In genomic region chr11:80808551-80809070, GRCm38 (mm10) we compare ENCODE assay signal across 9 mouse cellular contexts. TPM values are rescaled to one million over a fixed set of nuclear protein-coding genes. Genes with fewer than 3 reads are reported as not detected.
DNase-seq lines count a peak whose midpoint lies in the region; ATAC-seq lines count a peak whose summit lies in the region.
"Had no signal": no experiment of that assay in that cellular context is flagged by ENCODE, and none has a peak within 500 bp of the region (broad histone marks: within the 10 kb centered on the region; RNA-seq: fewer than 3 reads in every experiment).

No protein-coding gene starts in this region.

- no peak overlapping the region for H3K9ac ChIP-seq in midbrain, embryonic 11.5 days (ENCODE audit: low read length)
- no peak overlapping the region for H3K9ac ChIP-seq in midbrain, embryonic 14.5 days (replicated peaks; ENCODE audit: low read length)
- no peak overlapping the region for H3K9ac ChIP-seq in liver, embryonic 11.5 days (ENCODE audit: low read depth, low read length)
- H3K9ac ChIP-seq in stomach, embryonic 15.5 days, result no peak overlapping the region
- H3K9ac ChIP-seq: lung, embryonic 15.5 days had no signal

- no peaks in the 10 kb centered on the region for H3K27me3 ChIP-seq in midbrain, embryonic 11.5 days (ENCODE audit: control insufficient read depth, insufficient read depth, low read length)
- H3K27me3 ChIP-seq in midbrain, embryonic 14.5 days (ENCODE audit: control insufficient read depth, insufficient read depth, low read length), result no peaks in the 10 kb centered on the region
- H3K27me3 ChIP-seq in liver, embryonic 11.5 days (replicated peaks; ENCODE audit: control insufficient read depth, insufficient read depth, low read length), result peaks cover 37% of the 10 kb centered on the region
- H3K27me3 ChIP-seq in stomach, embryonic 15.5 days (replicated peaks), result no peaks in the 10 kb centered on the region
- H3K27me3 ChIP-seq: lung, embryonic 15.5 days had no signal

- WGBS in midbrain, embryonic 11.5 days, result 70% methylated on average over 6 of the region's 6 CpGs
- 80% methylated on average over 6 of the region's 6 CpGs for WGBS in midbrain, embryonic 14.5 days
- WGBS in liver, embryonic 11.5 days, result 56% methylated on average over 6 of the region's 6 CpGs
- WGBS in stomach, embryonic 15.5 days, result 56% methylated on average over 6 of the region's 6 CpGs

- peaks cover 13% of the 10 kb centered on the region for H3K4me1 ChIP-seq in midbrain, embryonic 11.5 days (ENCODE audit: control insufficient read depth, insufficient read depth, low read length)
- peaks cover 15% of the 10 kb centered on the region for H3K4me1 ChIP-seq in midbrain, embryonic 14.5 days (ENCODE audit: control insufficient read depth, insufficient read depth, low read length)
- H3K4me1 ChIP-seq in liver, embryonic 11.5 days (replicated peaks; ENCODE audit: control insufficient read depth, insufficient read depth, low read length), result peaks cover 11% of the 10 kb centered on the region
- H3K4me1 ChIP-seq in stomach, embryonic 15.5 days, result peaks cover 8% of the 10 kb centered on the region; the same call in 1 of the 2 replicates

- H3K36me3 ChIP-seq in midbrain, embryonic 11.5 days (ENCODE audit: control insufficient read depth, insufficient read depth, low read length), result no peaks in the 10 kb centered on the region; the same call in 1 of the 2 replicates
- no peaks in the 10 kb centered on the region for H3K36me3 ChIP-seq in midbrain, embryonic 14.5 days (ENCODE audit: control insufficient read depth, insufficient read depth, low read length)
- no peaks in the 10 kb centered on the region for H3K36me3 ChIP-seq in liver, embryonic 11.5 days (ENCODE audit: control insufficient read depth, insufficient read depth, low read length)
- peaks cover 5% of the 10 kb centered on the region; the same call in 1 of the 2 replicates for H3K36me3 ChIP-seq in stomach, embryonic 15.5 days

- H3K4me2 ChIP-seq in midbrain, embryonic 11.5 days, result no peak overlapping the region
- H3K4me2 ChIP-seq in midbrain, embryonic 14.5 days (ENCODE audit: low read length), result no peak overlapping the region
- H3K4me2 ChIP-seq in liver, embryonic 11.5 days, result no peak overlapping the region
- no peak overlapping the region for H3K4me2 ChIP-seq in stomach, embryonic 15.5 days

- H3K4me3 ChIP-seq in midbrain, embryonic 11.5 days (ENCODE audit: low read depth, low read length), result no peak overlapping the region
- no peak overlapping the region for H3K4me3 ChIP-seq in midbrain, embryonic 14.5 days (replicated peaks; ENCODE audit: low read depth, low read length)
- H3K4me3 ChIP-seq in liver, embryonic 11.5 days (ENCODE audit: low read depth, low read length), result no peak overlapping the region
- H3K4me3 ChIP-seq in stomach, embryonic 15.5 days (replicated peaks), result no peak overlapping the region
- H3K4me3 ChIP-seq: lung, embryonic 15.5 days had no signal

- DNase-seq in midbrain, embryonic 11.5 days (ENCODE audit: low spot score, missing footprints), result peak; percentile 83
- DNase-seq in midbrain, embryonic 14.5 days, result no peak
- DNase-seq in embryo, embryonic 10.5 days (ENCODE audit: low spot score), result peak; percentile 48
- no peak for DNase-seq in liver, embryonic 11.5 days (ENCODE audit: low spot score)
- no peak for DNase-seq in thymus, postnatal 4 days
- DNase-seq: thymus, postnatal 25 days had no signal

- no peak overlapping the region for H3K27ac ChIP-seq in midbrain, embryonic 11.5 days (ENCODE audit: low read depth, low read length)
- no peak overlapping the region for H3K27ac ChIP-seq in midbrain, embryonic 14.5 days (replicated peaks; ENCODE audit: low read depth, low read length)
- H3K27ac ChIP-seq in liver, embryonic 11.5 days (ENCODE audit: low read depth, low read length), result 0 out of 2 replicates have a peak overlapping the region, but pooled peaks have one; percentile 15
- H3K27ac ChIP-seq in stomach, embryonic 15.5 days, result 0 out of 2 replicates have a peak overlapping the region, but pooled peaks have one; percentile 16
- H3K27ac ChIP-seq: lung, embryonic 15.5 days had no signal

- ATAC-seq in midbrain, embryonic 11.5 days (ENCODE audit: low FRiP score), result no peak
- no peak for ATAC-seq in midbrain, embryonic 14.5 days (ENCODE audit: low FRiP score, low TSS enrichment)
- ATAC-seq in liver, embryonic 11.5 days (replicated peaks; ENCODE audit: low FRiP score), result peak; percentile 63
- ATAC-seq in stomach, embryonic 15.5 days (ENCODE audit: insufficient read depth, low FRiP score, low read depth), result no peak
- no peak for ATAC-seq in granulocyte monocyte progenitor cell, adult 5-6 weeks (replicated peaks; ENCODE audit: poor library complexity, severe bottlenecking)

- no peaks in the 10 kb centered on the region for H3K9me3 ChIP-seq in midbrain, embryonic 11.5 days (ENCODE audit: control insufficient read depth, low read length)
- no peaks in the 10 kb centered on the region for H3K9me3 ChIP-seq in midbrain, embryonic 14.5 days (ENCODE audit: control insufficient read depth, low read length)
- H3K9me3 ChIP-seq in liver, embryonic 11.5 days (ENCODE audit: control insufficient read depth, low read length), result no peaks in the 10 kb centered on the region
- H3K9me3 ChIP-seq in stomach, embryonic 15.5 days, result no peaks in the 10 kb centered on the region
- H3K9me3 ChIP-seq: lung, embryonic 15.5 days had no signal

RNA-seq across cellular contexts. Expression of gene Tmem98, which starts 1.4 kb away (rescaled TPM):
- 93.9 and 94.9 TPM in 2 replicates for polyA plus RNA-seq in midbrain, embryonic 11.5 days (2014; fragmentation: Nextera tagmentation; extraction: Ambion mirVana)
- polyA plus RNA-seq in midbrain, embryonic 14.5 days (2014; fragmentation: Nextera tagmentation; extraction: Ambion mirVana), result 22.4 and 28.7 TPM in 2 replicates
- polyA plus RNA-seq in liver, embryonic 11.5 days (2014; fragmentation: Nextera tagmentation; extraction: Ambion mirVana), result 49.0 and 52.3 TPM in 2 replicates
- 120 and 133 TPM in 2 replicates for polyA plus RNA-seq in stomach, embryonic 15.5 days (2015; fragmentation: Nextera tagmentation; extraction: Ambion mirVana)
- 1.7 TPM in 1 of 2 replicates, not detected in the other for total RNA-seq in granulocyte monocyte progenitor cell, adult 5-6 weeks (2014; fragmentation: Nextera tagmentation)
- 0.88 TPM in 1 of 2 replicates, not detected in the other for total RNA-seq in granulocyte monocyte progenitor cell, adult 5-6 weeks (2017)

RNA-seq across cellular contexts. Expression of gene Myo1d, which starts 28.8 kb away (rescaled TPM):
- polyA plus RNA-seq in midbrain, embryonic 11.5 days (2014; fragmentation: Nextera tagmentation; extraction: Ambion mirVana), result 2.1 and 2.4 TPM in 2 replicates
- 1.7 and 2.6 TPM in 2 replicates for polyA plus RNA-seq in midbrain, embryonic 14.5 days (2014; fragmentation: Nextera tagmentation; extraction: Ambion mirVana)
- 9.3 TPM in 2 replicates for polyA plus RNA-seq in liver, embryonic 11.5 days (2014; fragmentation: Nextera tagmentation; extraction: Ambion mirVana)
- 30.5 and 38.2 TPM in 2 replicates for polyA plus RNA-seq in stomach, embryonic 15.5 days (2015; fragmentation: Nextera tagmentation; extraction: Ambion mirVana)
- total RNA-seq in granulocyte monocyte progenitor cell, adult 5-6 weeks (2014; fragmentation: Nextera tagmentation), result 0.36 and 1.7 TPM in 2 replicates
- 0.43 and 0.46 TPM in 2 replicates for total RNA-seq in granulocyte monocyte progenitor cell, adult 5-6 weeks (2017)

RNA-seq across cellular contexts. Expression of gene Spaca3, which starts 49.6 kb away (rescaled TPM):
- not detected in 2 replicates for polyA plus RNA-seq in midbrain, embryonic 11.5 days (2014; fragmentation: Nextera tagmentation; extraction: Ambion mirVana)
- polyA plus RNA-seq in midbrain, embryonic 14.5 days (2014; fragmentation: Nextera tagmentation; extraction: Ambion mirVana), result not detected in 2 replicates
- not detected in 2 replicates for polyA plus RNA-seq in liver, embryonic 11.5 days (2014; fragmentation: Nextera tagmentation; extraction: Ambion mirVana)
- not detected in 2 replicates for polyA plus RNA-seq in stomach, embryonic 15.5 days (2015; fragmentation: Nextera tagmentation; extraction: Ambion mirVana)
- total RNA-seq in granulocyte monocyte progenitor cell, adult 5-6 weeks (2014; fragmentation: Nextera tagmentation), result not detected in 2 replicates
- not detected in 2 replicates for total RNA-seq in granulocyte monocyte progenitor cell, adult 5-6 weeks (2017)
- polyA plus RNA-seq: lung, embryonic 15.5 days had no signal

Comparison
In these comparisons a context has a peak if more than half of its experiments do, and no peak if none do; other contexts are left out.
1. DNase-seq: peak in midbrain, embryonic 11.5 days (single experiment) and embryo, embryonic 10.5 days (single experiment); none in midbrain, embryonic 14.5 days (single experiment), liver, embryonic 11.5 days (single experiment) and thymus, postnatal 4 days (single experiment).
2. H3K27ac ChIP-seq: peak in liver, embryonic 11.5 days (single experiment) and stomach, embryonic 15.5 days (single experiment); none in midbrain, embryonic 11.5 days (single experiment) and midbrain, embryonic 14.5 days (single experiment).